Mouse (Mus musculus) bone marrow macrophage, adult 2 months (primary cell): ENCODE results near the gene St3gal4.

Experiments used
- CTCF ChIP-seq: IDR thresholded peaks from 2 replicates; pipeline ENCODE4 v1.5.1; 2012; ENCODE audit warnings: low read depth, mild to moderate bottlenecking, low read length, moderate library complexity
- POLR2A ChIP-seq: IDR thresholded peaks from 2 replicates; pipeline ENCODE4 v1.6.1; 2012; ENCODE audit warnings: mild to moderate bottlenecking, low read depth, low read length, borderline replicate concordance

- TF ChIP-seq CTCF (no peak), POLR2A (no peak)
Measured at GRCm38 (mm10) chr9:35104711-35105110, 14.4 kb downstream of the St3gal4 start.
